Mouse (Mus musculus) gastrocnemius, adult 18-20 months (tissue): ENCODE data around the gene Hsd3b4. TPM values are rescaled to one million over a fixed set of nuclear protein-coding genes. Genes with fewer than 3 reads are reported as not detected.
"Not testable (repeated sequence)": the region's sequence is repeated elsewhere in the genome, so short reads cannot be mapped to it uniquely, and the experiment has no call there.

ENCODE experiments used
- DNase-seq: peaks from one replicate; pipeline ENCODE4 v3.0.0; 2021; ENCODE audit warnings: low spot score
- long read RNA-seq, 2 experiments: library from polyadenylated mRNA; stranded (forward); transcript quantifications; one replicate each; pipeline ENCODE4 v2.0.0; 2021
- total RNA-seq, 2 experiments: library from RNA; stranded (reverse); gene quantifications; 2 replicates each; pipeline ENCODE4 v1.2.3; 2021

The Hsd3b4 gene
- not detected for total RNA-seq
- long read RNA-seq, experiment 1 = 0 reads
- long read RNA-seq, experiment 2 = 0 reads

- not testable (repeated sequence) for DNase-seq
Observed at GRCm38 (mm10) chr3:98510414-98510813, at the start of gene Hsd3b4. Hsd3b4 (minus strand) TSS chr3:98510514.

GRCm38 (mm10) chr3:98550832-98551231 lies 40.5 kb upstream of the Hsd3b4 start:
- not testable (repeated sequence) for DNase-seq

- not testable (repeated sequence) for DNase-seq
Observed at GRCm38 (mm10) chr3:98550215-98550614, 39.9 kb upstream of the Hsd3b4 start.

- DNase-seq = not testable (repeated sequence)
Observed at GRCm38 (mm10) chr3:98548495-98548894, 38.2 kb upstream of the Hsd3b4 start.

GRCm38 (mm10) chr3:98547641-98548040 lies 37.3 kb upstream of the Hsd3b4 start:
- DNase-seq = not testable (repeated sequence)

- not testable (repeated sequence) for DNase-seq
Observed at GRCm38 (mm10) chr3:98524978-98525377, 14.7 kb upstream of the Hsd3b4 start.

- DNase-seq = not testable (repeated sequence)
Observed at GRCm38 (mm10) chr3:98524552-98524951, 14.2 kb upstream of the Hsd3b4 start.

GRCm38 (mm10) chr3:98522779-98523178 lies 12.5 kb upstream of the Hsd3b4 start:
- DNase-seq = not testable (repeated sequence)

- DNase-seq = not testable (repeated sequence)
Observed at GRCm38 (mm10) chr3:98507229-98507628, 3.1 kb downstream of the Hsd3b4 start.

GRCm38 (mm10) chr3:98497401-98497800 lies 12.9 kb downstream of the Hsd3b4 start:
- DNase-seq = not testable (repeated sequence)

- not testable (repeated sequence) for DNase-seq
Observed at GRCm38 (mm10) chr3:98496762-98497161, 13.6 kb downstream of the Hsd3b4 start.

- not testable (repeated sequence) for DNase-seq
Observed at GRCm38 (mm10) chr3:98495055-98495454, 15.3 kb downstream of the Hsd3b4 start.

- not testable (repeated sequence) for DNase-seq
Observed at GRCm38 (mm10) chr3:98494184-98494583, 16.1 kb downstream of the Hsd3b4 start.

GRCm38 (mm10) chr3:98471499-98471898 lies 38.8 kb downstream of the Hsd3b4 start:
- DNase-seq = not testable (repeated sequence)

GRCm38 (mm10) chr3:98471057-98471456 lies 39.3 kb downstream of the Hsd3b4 start:
- not testable (repeated sequence) for DNase-seq

- not testable (repeated sequence) for DNase-seq
Observed at GRCm38 (mm10) chr3:98469323-98469722, 41.0 kb downstream of the Hsd3b4 start.

- not testable (repeated sequence) for DNase-seq
Observed at GRCm38 (mm10) chr3:98457026-98457425, 53.3 kb downstream of the Hsd3b4 start, which contains the start of gene Gm4450. Gm4450 (minus strand) TSS chr3:98457126.

- not testable (repeated sequence) for DNase-seq
Observed at GRCm38 (mm10) chr3:98453786-98454185, 56.5 kb downstream of the Hsd3b4 start.

Other genes starting within 250 kb of the Hsd3b4 start
- gene Hmgcs2, start 230.1 kb downstream of the Hsd3b4 start, total RNA-seq = 1 to 10 TPM; 1.1 to 2.4 TPM
- 1 to 10 TPM; 1.5 to 2.3 TPM for gene Phgdh, start 170.5 kb downstream of the Hsd3b4 start, total RNA-seq
- 1 to 10 TPM in 1 of 2 experiments, under 1 TPM in 1; 0.78 to 2.0 TPM for gene Zfp697, start 128.1 kb downstream of the Hsd3b4 start, total RNA-seq
- not detected for gene Gm4450, start 53.4 kb downstream of the Hsd3b4 start, total RNA-seq
- under 1 TPM in 1 of 2 experiments, not detected in 1; 0.14 TPM for gene Gm10681, start 78.3 kb upstream of the Hsd3b4 start, total RNA-seq
- not detected for gene Hsd3b5, start 119.7 kb upstream of the Hsd3b4 start, total RNA-seq
- gene Hsd3b2, start 214.0 kb upstream of the Hsd3b4 start, total RNA-seq = not detected